In genomic region chr3:149075488-149075851, GRCm38 (mm10) we compare ENCODE assay signal across 10 mouse cellular contexts.
DNase-seq lines count a peak whose midpoint lies in the region; ATAC-seq and TF ChIP-seq lines count a peak whose summit lies in the region.
"Had no signal": no experiment of that assay in that cellular context is flagged by ENCODE, and none has a peak within 500 bp of the region (broad histone marks: within the 10 kb centered on the region; RNA-seq: fewer than 3 reads in every experiment).

No protein-coding gene starts in this region.

- no peaks in the 10 kb centered on the region for H3K4me1 ChIP-seq in stomach, embryonic 16.5 days (ENCODE audit: control insufficient read depth, insufficient read depth, low read length)
- H3K4me1 ChIP-seq in stomach, postnatal 0 days (replicated peaks; ENCODE audit: control insufficient read depth, insufficient read depth): no peaks in the 10 kb centered on the region

- TF ChIP-seq EP300 in stomach, postnatal 0 days (optimal IDR thresholded peaks at IDR 0.05): no peak

- ATAC-seq in frontal cortex, adult (ENCODE audit: low TSS enrichment): peak; percentile 60
- no peak for ATAC-seq in stomach, embryonic 16.5 days (ENCODE audit: insufficient read depth, low FRiP score)
- no peak for ATAC-seq in stomach, postnatal 0 days (ENCODE audit: low FRiP score, low TSS enrichment)

- no peaks in the 10 kb centered on the region for H3K9me3 ChIP-seq in stomach, embryonic 16.5 days (replicated peaks; ENCODE audit: control insufficient read depth, low read length)
- H3K9me3 ChIP-seq in stomach, postnatal 0 days (ENCODE audit: control insufficient read depth, low read length): no peaks in the 10 kb centered on the region

- DNase-seq in frontal cortex, postnatal 14 days (ENCODE audit: low spot score in 2 of 2): no peak
- DNase-seq in stomach, postnatal 0 days (ENCODE audit: low spot score): no peak
- peak; percentile 21 to 52 for DNase-seq in kidney, postnatal 4 days
- no peak for DNase-seq in embryo, embryonic 11 days
- DNase-seq in thymus, postnatal 4 days: no peak
- no peak for DNase-seq in heart, postnatal 25 days (ENCODE audit: low spot score)
- DNase-seq: heart, postnatal 4 days; right cerebral cortex, postnatal 25 days had no signal

- H3K36me3 ChIP-seq in stomach, embryonic 16.5 days (ENCODE audit: control insufficient read depth, insufficient read depth, low read length): no peaks in the 10 kb centered on the region
- H3K36me3 ChIP-seq in stomach, postnatal 0 days (ENCODE audit: control insufficient read depth, insufficient read depth, low read length): no peaks in the 10 kb centered on the region

- H3K4me3 ChIP-seq in stomach, embryonic 16.5 days (replicated peaks; ENCODE audit: low read length): no peak overlapping the region
- no peak overlapping the region for H3K4me3 ChIP-seq in stomach, postnatal 0 days (ENCODE audit: low read depth, low read length)

- H3K4me2 ChIP-seq in stomach, embryonic 16.5 days (ENCODE audit: low read depth, low read length): 0 out of 2 replicates have a peak overlapping the region, but pooled peaks have one; percentile 4
- H3K4me2 ChIP-seq in stomach, postnatal 0 days (replicated peaks; ENCODE audit: low read depth): no peak overlapping the region

- intact Hi-C loops in heart, postnatal 25 days (cut with DNase I): no loop called here

- no peak overlapping the region for H3K27ac ChIP-seq in stomach, embryonic 16.5 days (ENCODE audit: low read length)
- H3K27ac ChIP-seq in stomach, postnatal 0 days (replicated peaks): no peak overlapping the region

- WGBS in stomach, embryonic 16.5 days: 57% methylated on average over 5 of the region's 5 CpGs
- WGBS in stomach, postnatal 0 days: 50% methylated on average over 5 of the region's 5 CpGs

- no peak overlapping the region for H3K9ac ChIP-seq in stomach, embryonic 16.5 days (ENCODE audit: low read length)
- no peak overlapping the region for H3K9ac ChIP-seq in stomach, postnatal 0 days (ENCODE audit: low read length)

- H3K27me3 ChIP-seq in stomach, embryonic 16.5 days (ENCODE audit: control insufficient read depth, insufficient read depth, low read length): no peaks in the 10 kb centered on the region
- H3K27me3 ChIP-seq in stomach, postnatal 0 days (ENCODE audit: control insufficient read depth, insufficient read depth, low read length): no peaks in the 10 kb centered on the region

- no peak for TF ChIP-seq CTCF in stomach, postnatal 0 days (IDR thresholded peaks at IDR 0.05; ENCODE audit: low read depth)

Comparison
In these comparisons a context has a peak if more than half of its experiments do, and no peak if none do; other contexts are left out.
1. DNase-seq: peak in kidney, postnatal 4 days (2 of 2); none in frontal cortex, postnatal 14 days (0 of 2), stomach, postnatal 0 days (single experiment), embryo, embryonic 11 days (single experiment), thymus, postnatal 4 days (single experiment) and heart, postnatal 25 days (single experiment).